Mouse (Mus musculus) 416B (cell line): ENCODE measurements around the gene Chst14.

Experiments used
- DNase-seq: peaks from one replicate; pipeline ENCODE4 v3.0.0; 2011; ENCODE audit warnings: low read depth

Chst14 gene

GRCm38 (mm10) chr2:118905433-118906117 is 20.7 kb upstream of the Chst14 start:
- DNase-seq, result peak; percentile 46

- no peak for DNase-seq
Measured at GRCm38 (mm10) chr2:118906118-118906492, 20.2 kb upstream of the Chst14 start.

- DNase-seq, result no peak
Measured at GRCm38 (mm10) chr2:118907781-118908180, 18.5 kb upstream of the Chst14 start.

- no peak for DNase-seq
Measured at GRCm38 (mm10) chr2:118909151-118909550, 17.1 kb upstream of the Chst14 start.

GRCm38 (mm10) chr2:118910605-118911278 is 15.6 kb upstream of the Chst14 start:
- no peak for DNase-seq

GRCm38 (mm10) chr2:118912706-118913105 is 13.6 kb upstream of the Chst14 start:
- DNase-seq, result no peak

- DNase-seq, result no peak
Measured at GRCm38 (mm10) chr2:118913551-118914276, 12.6 kb upstream of the Chst14 start.

GRCm38 (mm10) chr2:118914685-118915084 is 11.6 kb upstream of the Chst14 start:
- no peak for DNase-seq

- DNase-seq, result no peak
Measured at GRCm38 (mm10) chr2:118916436-118916835, 9.9 kb upstream of the Chst14 start.

- no peak for DNase-seq
Measured at GRCm38 (mm10) chr2:118918543-118918942, 7.8 kb upstream of the Chst14 start.

- no peak for DNase-seq
Measured at GRCm38 (mm10) chr2:118920428-118920827, 5.9 kb upstream of the Chst14 start.

GRCm38 (mm10) chr2:118925952-118926351 is 344 bp upstream of the Chst14 start:
- DNase-seq, result no peak

- DNase-seq, result no peak
Measured at GRCm38 (mm10) chr2:118926998-118927739, 873 bp downstream of the Chst14 start.

GRCm38 (mm10) chr2:118941341-118941740 is 15.0 kb downstream of the Chst14 start:
- DNase-seq, result no peak

GRCm38 (mm10) chr2:118943232-118943631 is 16.9 kb downstream of the Chst14 start:
- DNase-seq, result no peak

GRCm38 (mm10) chr2:118948818-118949217 is 22.5 kb downstream of the Chst14 start:
- DNase-seq, result no peak

GRCm38 (mm10) chr2:118949699-118950098 is 23.4 kb downstream of the Chst14 start:
- no peak for DNase-seq

GRCm38 (mm10) chr2:118956497-118956896 is 30.2 kb downstream of the Chst14 start:
- no peak for DNase-seq

GRCm38 (mm10) chr2:118959644-118960043 is 33.3 kb downstream of the Chst14 start:
- DNase-seq, result peak; percentile 29

GRCm38 (mm10) chr2:118960413-118960812 is 34.1 kb downstream of the Chst14 start:
- DNase-seq, result peak; percentile 93

GRCm38 (mm10) chr2:118961546-118961945 is 35.2 kb downstream of the Chst14 start:
- DNase-seq, result peak; percentile 95

- DNase-seq, result peak; percentile 42
Measured at GRCm38 (mm10) chr2:118963007-118963675, 36.8 kb downstream of the Chst14 start.
